Mouse (Mus musculus): ENCODE measurements at regions not wholly inside any gene's neighbourhood (a gene's known extent, or its start where the extent isn't known, plus 50 kb on each side); places are given as distances from the start of the nearest gene placed in this dataset.

- no peaks in the 10 kb centered on the region for H3K27me3 ChIP-seq
- no peaks in the 10 kb centered on the region for H3K36me3 ChIP-seq
- no peak overlapping the region for H3K4me2 ChIP-seq (replicated peaks)
- no peaks in the 10 kb centered on the region for H3K4me1 ChIP-seq (replicated peaks)
- no peak overlapping the region for H3K27ac ChIP-seq
- no peak for ATAC-seq
- no peaks in the 10 kb centered on the region for H3K9me3 ChIP-seq
- no peak overlapping the region for H3K9ac ChIP-seq (replicated peaks)
- WGBS, result 81% methylated on average over 1 of the region's 1 CpGs
- no peak overlapping the region for H3K4me3 ChIP-seq (replicated peaks)
Observed at GRCm38 (mm10) chr1:143000216-143000615, 640.2 kb upstream of the B3galt2 start.

DNA sequence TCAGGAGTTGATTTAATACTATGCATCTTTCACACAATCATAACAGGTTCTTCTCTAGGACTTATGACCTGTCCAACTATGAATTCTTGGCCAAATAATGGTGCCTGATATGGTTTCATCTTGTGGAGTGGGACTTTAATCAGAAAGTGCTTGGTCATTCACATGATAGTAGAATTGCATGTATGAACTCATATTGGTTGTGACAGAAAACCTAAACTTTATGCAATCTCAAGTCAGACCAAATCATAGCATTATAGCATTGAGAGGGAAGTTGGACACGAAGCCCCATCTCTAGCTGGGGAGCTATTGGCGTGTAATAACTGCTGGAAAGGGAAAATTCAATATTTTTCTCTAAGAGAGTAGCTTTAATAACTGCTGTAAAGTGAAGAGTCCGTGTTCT, 639.4 kb upstream of the B3galt2 start:
- no peak overlapping the region for H3K27ac ChIP-seq
- no peak overlapping the region for H3K9ac ChIP-seq (replicated peaks)
- H3K4me3 ChIP-seq (replicated peaks), result no peak overlapping the region
- WGBS, result 86% methylated on average over 3 of the region's 3 CpGs
- no peak overlapping the region for H3K4me2 ChIP-seq (replicated peaks)
- no peaks in the 10 kb centered on the region for H3K36me3 ChIP-seq
- no peaks in the 10 kb centered on the region for H3K9me3 ChIP-seq
- no peaks in the 10 kb centered on the region for H3K4me1 ChIP-seq (replicated peaks)
- no peaks in the 10 kb centered on the region for H3K27me3 ChIP-seq
- no peak for ATAC-seq

DNA sequence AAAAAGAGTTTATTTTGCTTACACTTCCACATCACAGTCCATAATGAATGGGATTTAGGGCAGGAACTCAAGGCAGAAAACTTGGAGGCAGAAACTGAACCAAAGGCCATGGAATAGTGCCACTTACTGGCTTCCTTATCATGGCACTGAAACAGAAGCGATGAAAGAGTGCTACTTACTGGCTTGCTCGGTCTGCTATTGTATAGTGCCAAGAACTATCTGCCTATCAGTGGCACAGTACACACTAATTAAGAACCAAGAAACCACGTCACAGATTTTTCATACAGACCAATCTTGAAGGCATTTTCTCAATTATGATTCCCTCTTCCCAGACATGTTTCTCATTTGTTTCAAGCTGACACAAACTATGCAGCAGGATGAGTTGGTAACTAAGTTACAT, 634.4 kb upstream of the B3galt2 start:
- no peak overlapping the region for H3K9ac ChIP-seq (replicated peaks)
- no peaks in the 10 kb centered on the region for H3K9me3 ChIP-seq
- H3K4me1 ChIP-seq (replicated peaks), result no peaks in the 10 kb centered on the region
- no peak overlapping the region for H3K27ac ChIP-seq
- no peak overlapping the region for H3K4me3 ChIP-seq (replicated peaks)
- H3K36me3 ChIP-seq, result no peaks in the 10 kb centered on the region
- no peak overlapping the region for H3K4me2 ChIP-seq (replicated peaks)
- no peak for ATAC-seq
- WGBS, result 85% methylated on average over 3 of the region's 3 CpGs
- no peaks in the 10 kb centered on the region for H3K27me3 ChIP-seq

GRCm38 (mm10) chr1:143019982-143020381, 620.5 kb upstream of the B3galt2 start:
- H3K4me2 ChIP-seq (replicated peaks), result no peak overlapping the region
- H3K4me1 ChIP-seq (replicated peaks), result no peaks in the 10 kb centered on the region
- H3K27me3 ChIP-seq, result no peaks in the 10 kb centered on the region
- no peak for ATAC-seq
- no peak overlapping the region for H3K27ac ChIP-seq
- no peak overlapping the region for H3K9ac ChIP-seq (replicated peaks)
- WGBS, result 82% methylated on average over 2 of the region's 2 CpGs
- H3K9me3 ChIP-seq, result no peaks in the 10 kb centered on the region
- no peak overlapping the region for H3K4me3 ChIP-seq (replicated peaks)
- no peaks in the 10 kb centered on the region for H3K36me3 ChIP-seq

GRCm38 (mm10) chr1:143053161-143053560, 587.3 kb upstream of the B3galt2 start:
- ATAC-seq, result no peak
- Histone ChIP-seq H3K9ac (replicated peaks) (no peak overlapping the region), H3K9me3 (no peaks in the 10 kb centered on the region), H3K36me3 (no peaks in the 10 kb centered on the region), H3K4me1 (replicated peaks) (no peaks in the 10 kb centered on the region), H3K4me3 (replicated peaks) (no peak overlapping the region), H3K4me2 (replicated peaks) (no peak overlapping the region), H3K27me3 (no peaks in the 10 kb centered on the region), H3K27ac (no peak overlapping the region)
- WGBS, result 83% methylated on average over 2 of the region's 2 CpGs

DNA sequence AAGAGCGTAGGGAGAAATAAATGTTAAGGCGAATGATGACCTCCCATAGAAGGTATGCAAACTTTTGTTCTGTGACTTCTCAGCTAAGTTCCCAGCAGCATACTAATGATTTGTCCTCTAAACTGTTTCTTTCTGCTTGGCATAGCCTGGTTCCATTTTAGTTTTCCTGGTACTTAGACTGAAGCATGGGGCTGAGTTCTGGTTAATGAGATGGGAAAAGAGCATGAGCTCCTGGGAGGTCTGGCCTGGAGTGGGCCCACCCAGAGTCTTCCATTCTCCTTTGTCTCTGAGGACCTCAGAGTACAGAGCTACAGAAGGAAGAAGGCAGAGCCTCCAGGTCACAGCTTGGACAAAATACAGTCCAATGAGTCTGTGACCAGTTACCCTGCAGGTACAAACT, 586.9 kb upstream of the B3galt2 start:
- Histone ChIP-seq H3K9ac (replicated peaks) (no peak overlapping the region), H3K4me3 (replicated peaks) (no peak overlapping the region), H3K36me3 (no peaks in the 10 kb centered on the region), H3K27ac (no peak overlapping the region), H3K9me3 (no peaks in the 10 kb centered on the region), H3K27me3 (no peaks in the 10 kb centered on the region), H3K4me1 (replicated peaks) (no peaks in the 10 kb centered on the region), H3K4me2 (replicated peaks) (no peak overlapping the region)
- no peak for ATAC-seq
- WGBS, result 92% methylated on average over 2 of the region's 2 CpGs

GRCm38 (mm10) chr1:143054451-143055024, 585.9 kb upstream of the B3galt2 start:
- no peaks in the 10 kb centered on the region for H3K36me3 ChIP-seq
- 78% methylated on average over 3 of the region's 3 CpGs for WGBS
- no peak overlapping the region for H3K9ac ChIP-seq (replicated peaks)
- no peak for ATAC-seq
- no peaks in the 10 kb centered on the region for H3K4me1 ChIP-seq (replicated peaks)
- no peak overlapping the region for H3K4me2 ChIP-seq (replicated peaks)
- no peaks in the 10 kb centered on the region for H3K9me3 ChIP-seq
- no peak overlapping the region for H3K4me3 ChIP-seq (replicated peaks)
- H3K27me3 ChIP-seq, result no peaks in the 10 kb centered on the region
- no peak overlapping the region for H3K27ac ChIP-seq

DNA sequence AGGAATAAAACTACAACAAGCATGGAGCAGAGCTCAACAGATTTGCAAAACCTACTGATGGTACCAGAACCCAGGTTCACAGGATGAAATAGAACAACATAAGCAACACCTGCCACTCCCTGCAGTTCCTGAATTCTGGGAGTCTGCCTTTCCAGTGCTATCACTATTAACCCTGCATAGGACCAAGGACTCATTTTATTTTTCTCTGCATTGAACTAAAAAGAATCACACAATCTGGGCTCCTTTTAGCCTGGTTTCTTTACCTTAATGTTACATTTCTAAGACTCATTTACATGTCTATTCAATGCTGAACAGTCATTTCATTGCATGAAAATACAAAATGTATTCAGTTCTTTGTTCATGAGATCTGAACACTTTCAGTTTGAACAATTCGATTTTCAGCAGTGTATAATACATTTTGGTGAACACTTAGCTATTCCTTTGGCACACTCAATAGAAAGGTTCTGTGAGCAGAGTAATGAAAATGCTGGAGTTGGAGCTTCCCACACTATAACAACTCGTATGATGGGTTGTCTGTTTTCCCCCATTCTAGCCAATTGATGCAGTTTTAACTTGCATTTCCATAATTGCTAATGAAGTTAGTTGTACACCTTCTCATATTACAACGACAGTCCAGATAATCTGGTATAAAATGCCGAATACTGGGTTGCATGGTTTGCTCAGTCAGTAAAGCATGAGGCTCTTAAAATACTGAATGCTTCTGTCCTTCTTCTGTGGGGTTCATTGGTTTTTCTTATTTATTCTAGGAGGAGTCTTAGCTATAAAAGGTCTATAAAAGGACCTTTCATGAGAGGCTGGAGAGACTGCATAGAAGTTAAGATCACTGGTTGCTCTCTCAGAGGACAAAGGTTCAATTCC, 579.5 kb upstream of the B3galt2 start:
- Histone ChIP-seq H3K36me3 (no peaks in the 10 kb centered on the region), H3K9ac (replicated peaks) (no peak overlapping the region), H3K4me2 (replicated peaks) (no peak overlapping the region), H3K4me1 (replicated peaks) (no peaks in the 10 kb centered on the region), H3K9me3 (no peaks in the 10 kb centered on the region), H3K27ac (no peak overlapping the region), H3K4me3 (replicated peaks) (no peak overlapping the region), H3K27me3 (no peaks in the 10 kb centered on the region)
- peak; percentile 71 for ATAC-seq
- 27% methylated on average over 4 of the region's 4 CpGs for WGBS

DNA sequence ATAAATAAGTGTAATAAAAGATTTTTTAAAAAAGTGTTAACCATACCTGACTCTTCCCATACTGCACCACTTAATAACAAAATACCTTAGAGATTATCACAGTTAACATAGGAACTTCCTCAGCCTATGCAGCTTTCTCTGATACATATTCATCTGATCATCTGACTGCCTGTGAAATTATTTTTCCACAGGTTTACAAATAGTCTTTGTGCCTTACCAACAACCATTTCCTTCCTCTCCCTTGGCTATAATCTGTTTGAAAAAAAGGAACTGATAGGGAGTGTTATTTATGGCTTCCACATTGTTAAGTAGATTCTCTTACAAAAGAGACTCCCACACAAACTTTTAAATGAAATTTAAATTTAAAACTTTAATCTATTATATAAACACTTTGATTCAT, 575.0 kb upstream of the B3galt2 start:
- no peak overlapping the region for H3K27ac ChIP-seq
- H3K9ac ChIP-seq (replicated peaks), result no peak overlapping the region
- no peaks in the 10 kb centered on the region for H3K4me1 ChIP-seq (replicated peaks)
- H3K4me3 ChIP-seq (replicated peaks), result no peak overlapping the region
- H3K9me3 ChIP-seq, result no peaks in the 10 kb centered on the region
- H3K36me3 ChIP-seq, result no peaks in the 10 kb centered on the region
- no peak for ATAC-seq
- no peak overlapping the region for H3K4me2 ChIP-seq (replicated peaks)
- H3K27me3 ChIP-seq, result no peaks in the 10 kb centered on the region

DNA sequence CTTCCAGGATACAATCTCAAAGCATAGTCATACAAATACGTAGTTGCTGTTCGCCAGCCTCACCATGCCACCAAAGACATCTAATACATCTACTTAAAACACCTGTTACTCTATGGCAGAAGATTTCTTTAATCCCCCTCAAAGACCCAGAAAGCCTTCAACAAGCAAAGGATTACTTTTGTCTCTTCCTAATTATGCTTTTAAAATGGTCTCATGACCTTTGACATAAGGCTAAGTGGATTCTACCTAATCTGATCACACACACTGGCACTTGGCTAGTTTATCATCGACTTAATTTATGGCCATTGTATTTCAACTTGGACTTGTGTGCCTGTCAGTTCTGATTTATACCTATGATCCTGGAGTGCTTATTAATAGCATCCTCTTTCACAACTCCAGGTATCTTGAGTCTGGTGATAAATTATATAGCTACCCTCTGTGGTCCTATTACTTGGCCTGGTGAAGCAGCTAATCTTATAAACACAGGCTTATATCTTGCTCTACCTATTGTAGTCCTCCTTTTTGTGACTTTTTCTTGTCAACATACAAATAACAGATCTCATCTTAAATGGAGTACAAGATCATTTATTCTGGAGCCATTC, 568.6 kb upstream of the B3galt2 start:
- no peaks in the 10 kb centered on the region for H3K9me3 ChIP-seq
- H3K27me3 ChIP-seq, result no peaks in the 10 kb centered on the region
- 51% methylated on average over 3 of the region's 3 CpGs for WGBS
- no peak overlapping the region for H3K4me3 ChIP-seq (replicated peaks)
- H3K4me2 ChIP-seq (replicated peaks), result no peak overlapping the region
- no peaks in the 10 kb centered on the region for H3K36me3 ChIP-seq
- H3K4me1 ChIP-seq (replicated peaks), result no peaks in the 10 kb centered on the region
- no peak for ATAC-seq
- no peak overlapping the region for H3K9ac ChIP-seq (replicated peaks)
- H3K27ac ChIP-seq, result no peak overlapping the region

- ATAC-seq, result no peak
- Histone ChIP-seq H3K27me3 (no peaks in the 10 kb centered on the region), H3K4me1 (replicated peaks) (no peaks in the 10 kb centered on the region), H3K4me2 (replicated peaks) (no peak overlapping the region), H3K27ac (no peak overlapping the region), H3K4me3 (replicated peaks) (no peak overlapping the region), H3K9me3 (no peaks in the 10 kb centered on the region), H3K36me3 (no peaks in the 10 kb centered on the region), H3K9ac (replicated peaks) (no peak overlapping the region)
- 85% methylated on average over 4 of the region's 4 CpGs for WGBS
Observed at GRCm38 (mm10) chr1:143074999-143075398, 565.5 kb upstream of the B3galt2 start.

DNA sequence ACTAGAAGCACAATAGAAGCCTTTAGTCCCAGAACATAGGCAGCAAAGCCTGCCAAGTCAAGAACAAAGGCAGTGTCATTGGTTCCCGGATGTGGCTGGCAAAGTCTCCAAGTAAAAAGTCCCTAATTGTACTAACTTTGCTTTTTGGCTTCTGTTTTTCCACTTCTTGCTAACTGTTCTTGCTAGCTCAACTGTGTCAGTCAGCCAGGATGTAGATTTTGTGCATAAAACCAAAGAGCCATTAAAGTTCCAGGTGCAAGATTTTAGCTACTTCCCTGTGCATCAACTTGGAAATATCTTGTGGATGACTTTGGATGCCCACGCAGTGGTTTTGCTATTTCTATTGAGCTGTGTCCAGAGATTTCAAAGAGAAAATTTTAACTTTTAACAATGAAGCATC, 560.0 kb upstream of the B3galt2 start:
- Histone ChIP-seq H3K9me3 (no peaks in the 10 kb centered on the region), H3K27ac (no peak overlapping the region), H3K4me2 (replicated peaks) (no peak overlapping the region), H3K36me3 (no peaks in the 10 kb centered on the region), H3K4me3 (replicated peaks) (no peak overlapping the region), H3K4me1 (replicated peaks) (no peaks in the 10 kb centered on the region), H3K27me3 (no peaks in the 10 kb centered on the region), H3K9ac (replicated peaks) (no peak overlapping the region)
- ATAC-seq, result no peak
- WGBS, result 88% methylated on average over 2 of the region's 2 CpGs
